Mouse (Mus musculus) limb, embryonic 14.5 days (tissue): ENCODE measurements around the gene Trappc2. TPM values are rescaled to one million over a fixed set of nuclear protein-coding genes. Genes with fewer than 3 reads are reported as not detected.

Experiments used
- ATAC-seq: fragments of 200-750 bp; cut with Nextera tagmentation; 2 replicates; pipeline ENCODE4 v1.8.0; 2017; ENCODE audit warnings: low read depth, moderate number of reproducible peaks, moderate TSS enrichment; ENCODE audit not compliant: low FRiP score
- DNase-seq: peaks from one replicate; pipeline ENCODE4 v3.0.0-alpha.2; 2015; ENCODE audit warnings: low spot score
- H3K27ac ChIP-seq: fragments of 300-500 bp; sonication (generic); replicated peaks from 2 replicates; pipeline ENCODE4 v1.5.1; 2014; ENCODE audit warnings: low read depth, mild to moderate bottlenecking, low read length, moderate library complexity, mixed read lengths
- H3K27me3 ChIP-seq: fragments of 300-500 bp; sonication (generic); 2 replicates; pipeline ENCODE4 v1.6.1; 2014; ENCODE audit warnings: low read length, mixed read lengths; ENCODE audit not compliant: control insufficient read depth, insufficient read depth
- H3K36me3 ChIP-seq: fragments of 300-500 bp; sonication (generic); 2 replicates; pipeline ENCODE4 v1.6.1; 2014; ENCODE audit warnings: mild to moderate bottlenecking, low read length, moderate library complexity, mixed read lengths; ENCODE audit not compliant: control insufficient read depth, insufficient read depth
- H3K4me1 ChIP-seq: fragments of 300-500 bp; sonication (generic); 2 replicates; pipeline ENCODE4 v1.6.1; 2014; ENCODE audit warnings: antibody characterized with exemption, low read length, mixed read lengths; ENCODE audit not compliant: control insufficient read depth, insufficient read depth
- H3K4me2 ChIP-seq: fragments of 300-500 bp; sonication (generic); replicated peaks from 2 replicates; pipeline ENCODE4 v1.6.1; 2014; ENCODE audit warnings: low read depth, mild to moderate bottlenecking, low read length, moderate library complexity; ENCODE audit not compliant: severe bottlenecking
- H3K4me3 ChIP-seq: fragments of 300-500 bp; sonication (generic); replicated peaks from 2 replicates; pipeline ENCODE4 v1.5.1; 2014; ENCODE audit warnings: low read length
- H3K9ac ChIP-seq: fragments of 300-500 bp; sonication (generic); 2 replicates; pipeline ENCODE4 v1.6.1; 2014; ENCODE audit warnings: mild to moderate bottlenecking, low read depth, low read length, moderate library complexity; ENCODE audit not compliant: severe bottlenecking
- H3K9me3 ChIP-seq: fragments of 300-500 bp; sonication (generic); 2 replicates; pipeline ENCODE4 v1.6.1; 2016; ENCODE audit warnings: low read length; ENCODE audit not compliant: control insufficient read depth
- POLR2A ChIP-seq: fragments of 200-500 bp; IDR thresholded peaks from 2 replicates; pipeline ENCODE4 v1.8.0; 2012; ENCODE audit warnings: inconsistent platforms, mild to moderate bottlenecking, moderate library complexity, borderline replicate concordance; ENCODE audit not compliant: insufficient read depth, insufficient read length; ENCODE audit errors: extremely low read depth
- WGBS: fragments of 180-500 bp; shearing (Covaris S2); extraction: QIAGEN DNeasy Blood & Tissue Kit; methylation state at CpG from one replicate; pipeline ENCODE4 v1.1.7; 2014; 5-methylcytosine and 5-hydroxymethylcytosine counted together
- polyA plus RNA-seq, 2 experiments: library from polyadenylated mRNA; depleted of rRNA in 1 of 2; stranded (reverse) in 1 of 2; unstranded in 1 of 2; fragments of >200 nt; fragmentation: Nextera tagmentation in 1 of 2; extraction: Ambion mirVana in 1 of 2; gene quantifications; 2 replicates each; pipeline versions ENCODE4 v1.2.1 to v1.2.3; 2012 to 2014

Trappc2 gene
- polyA plus RNA-seq, 2 experiments = 12.3 to 25.5 TPM

DNA sequence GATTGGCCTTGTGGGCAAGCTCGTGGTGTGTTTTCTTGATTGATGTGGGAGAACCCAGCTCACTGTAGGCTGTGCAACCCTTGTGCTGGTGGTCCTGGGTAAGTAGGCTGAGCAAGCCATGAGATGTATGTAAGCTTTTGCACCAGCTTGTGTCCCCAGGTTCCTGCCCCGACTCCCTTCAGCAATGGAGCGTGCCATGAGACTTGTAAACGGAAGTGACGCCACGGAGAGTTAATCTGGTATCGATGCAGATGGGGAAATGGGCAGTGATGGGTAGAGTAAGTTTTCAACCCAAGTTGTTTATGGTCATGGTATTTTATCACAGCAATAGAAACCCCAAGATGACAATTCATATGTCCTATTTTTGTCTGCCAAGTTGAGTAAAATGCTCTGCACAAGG is 27.9 kb downstream of the Trappc2 start:
- no peak overlapping the region for H3K4me3 ChIP-seq
- no peaks in the 10 kb centered on the region for H3K27me3 ChIP-seq
- ATAC-seq (no peak), DNase-seq (no peak)
- H3K27ac ChIP-seq = no peak overlapping the region
- no peaks in the 10 kb centered on the region for H3K9me3 ChIP-seq
- no peaks in the 10 kb centered on the region; the same call in 1 of the 2 replicates for H3K36me3 ChIP-seq
- 94% methylated on average over 7 of the region's 7 CpGs for WGBS
- no peak overlapping the region for H3K4me2 ChIP-seq
- no peak overlapping the region for H3K9ac ChIP-seq
- no peaks in the 10 kb centered on the region for H3K4me1 ChIP-seq
- TF ChIP-seq POLR2A = no peak

DNA sequence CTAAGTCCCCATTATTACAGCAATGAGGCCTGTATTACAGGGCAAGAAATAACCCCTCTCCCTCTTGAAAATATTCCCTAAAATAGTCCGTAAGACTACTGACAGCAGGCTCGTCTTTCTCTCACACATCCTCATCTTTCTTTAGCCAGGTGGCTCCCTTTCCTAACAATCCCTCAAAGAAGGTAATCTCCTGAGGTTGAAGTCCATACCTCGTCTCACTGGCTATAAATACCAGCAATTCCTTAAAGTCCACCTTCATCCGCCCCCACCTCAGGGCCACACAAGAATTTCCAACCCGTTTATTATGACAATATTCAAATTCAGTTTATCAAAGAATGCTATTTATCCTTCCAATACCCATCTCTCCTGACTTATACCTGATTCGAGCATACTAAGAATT is 32.2 kb downstream of the Trappc2 start:
- no peak overlapping the region for H3K27ac ChIP-seq
- DNase-seq (no peak), ATAC-seq (no peak)
- no peaks in the 10 kb centered on the region for H3K4me1 ChIP-seq
- H3K9ac ChIP-seq = no peak overlapping the region
- H3K9me3 ChIP-seq = no peaks in the 10 kb centered on the region
- no peak overlapping the region for H3K4me2 ChIP-seq
- peaks cover 4% of the 10 kb centered on the region for H3K36me3 ChIP-seq
- no peak for TF ChIP-seq POLR2A
- H3K4me3 ChIP-seq = no peak overlapping the region
- 78% methylated on average over 6 of the region's 6 CpGs for WGBS
- H3K27me3 ChIP-seq = no peaks in the 10 kb centered on the region

DNA sequence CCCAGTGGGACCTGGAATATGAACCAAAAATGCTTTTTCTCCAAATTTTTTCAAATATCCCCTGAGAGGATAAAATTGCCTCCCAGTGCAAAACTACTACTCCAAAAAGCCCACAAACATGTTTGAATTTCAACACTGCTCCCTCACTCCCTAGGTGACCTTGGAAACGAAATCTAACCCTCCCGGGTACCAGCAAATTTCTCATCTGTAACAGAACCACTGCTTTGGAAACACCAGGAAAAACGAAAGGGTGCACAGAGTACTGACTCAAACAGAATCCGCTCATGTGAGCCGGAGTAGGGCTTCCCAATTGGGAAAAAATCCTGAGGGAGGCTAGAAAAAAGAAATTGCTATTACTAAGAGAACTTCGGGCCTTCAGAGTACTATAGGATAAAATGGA is 37.0 kb downstream of the Trappc2 start:
- Histone ChIP-seq H3K4me1 (no peaks in the 10 kb centered on the region), H3K4me3 (peak overlapping the region; percentile 63), H3K36me3 (peaks cover 4% of the 10 kb centered on the region; the same call in 1 of the 2 replicates), H3K4me2 (peak overlapping the region; percentile 51), H3K9me3 (no peaks in the 10 kb centered on the region), H3K27me3 (no peaks in the 10 kb centered on the region), H3K27ac (peak overlapping the region; percentile 19; the same call in 1 of the 2 replicates), H3K9ac (no peak overlapping the region)
- no peak for ATAC-seq
- WGBS = 64% methylated on average over 6 of the region's 6 CpGs
- DNase-seq = no peak
- no peak for TF ChIP-seq POLR2A

DNA sequence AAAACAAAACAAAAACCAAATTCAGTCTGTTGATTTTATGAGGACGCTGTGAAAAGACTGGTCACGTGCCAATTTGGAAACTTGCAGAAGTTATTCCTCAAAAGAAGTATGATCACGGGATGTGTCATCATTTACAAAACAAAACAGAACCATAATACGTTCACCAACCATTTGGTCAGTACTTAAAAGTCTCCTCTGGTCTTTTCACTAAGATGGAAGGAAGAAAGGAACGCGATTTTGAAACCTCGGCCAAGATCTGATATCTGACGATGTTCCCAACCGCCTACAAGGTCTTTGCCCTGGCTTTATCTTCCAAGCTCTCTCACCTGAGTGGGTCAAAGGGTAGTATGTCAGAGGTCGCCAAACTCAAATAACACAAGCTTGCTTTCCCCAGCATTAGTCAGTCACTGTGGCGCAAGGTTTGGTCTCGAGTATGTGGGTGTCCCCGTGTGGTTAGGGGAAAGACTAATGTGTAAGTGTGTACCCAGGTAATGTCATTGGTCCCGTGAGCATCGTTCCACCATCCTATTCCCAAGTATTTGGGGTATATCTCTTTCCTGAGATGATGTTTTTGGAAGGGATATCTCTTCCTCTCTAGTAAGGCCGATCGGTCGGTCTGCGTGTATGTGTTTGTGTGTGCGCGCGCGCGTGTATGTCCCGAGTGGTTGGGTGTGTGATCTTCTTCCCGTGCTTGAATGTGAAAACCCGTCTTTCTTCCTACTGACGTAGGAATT is 38.4 kb downstream of the Trappc2 start:
- H3K27ac ChIP-seq = peak overlapping the region; percentile 84; the same call in 1 of the 2 replicates
- WGBS = 25% methylated on average over 28 of the region's 28 CpGs
- peak overlapping the region; percentile 51 for H3K4me2 ChIP-seq
- H3K4me3 ChIP-seq = peak overlapping the region; percentile 63
- H3K4me1 ChIP-seq = no peaks in the 10 kb centered on the region
- H3K9ac ChIP-seq = peak overlapping the region; percentile 70
- no peak for DNase-seq
- H3K36me3 ChIP-seq = peaks cover 4% of the 10 kb centered on the region; the same call in 1 of the 2 replicates
- H3K9me3 ChIP-seq = no peaks in the 10 kb centered on the region
- TF ChIP-seq POLR2A = no peak
- ATAC-seq = peak; percentile 39
- H3K27me3 ChIP-seq = no peaks in the 10 kb centered on the region

DNA sequence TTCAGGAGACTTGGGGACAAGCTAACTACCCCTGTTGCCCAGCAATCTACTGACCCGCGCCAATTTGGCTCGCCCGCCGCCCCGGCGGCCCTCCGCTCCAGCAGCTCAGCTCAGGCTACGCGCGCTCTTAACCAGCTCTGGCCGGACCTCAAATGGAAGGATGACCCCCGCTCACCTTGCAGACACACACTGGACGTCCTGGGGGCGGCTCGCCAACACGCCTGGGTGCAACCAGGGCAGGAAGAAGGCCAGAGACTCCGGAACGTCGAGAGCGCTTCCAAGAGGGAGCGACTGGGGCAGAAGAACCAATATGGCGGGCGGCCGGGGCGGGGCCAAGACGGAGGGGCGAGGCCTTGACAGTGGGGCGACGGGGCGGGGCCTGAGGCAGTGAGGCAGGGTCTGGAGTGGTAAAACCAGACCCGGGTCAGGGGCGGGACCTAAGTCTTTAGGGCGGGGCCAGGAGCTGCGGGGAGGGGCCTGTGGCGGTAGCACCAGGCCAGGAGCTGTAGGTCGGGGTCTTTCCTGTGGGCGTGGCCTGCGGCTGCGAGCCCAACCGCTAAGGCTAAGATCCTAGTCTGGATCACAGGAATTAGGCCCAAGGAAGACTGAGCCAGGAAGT is 39.1 kb downstream of the Trappc2 start, which contains the start of gene Rab9:
Rab9 (minus strand) TSS at position 503 of the 619 bp plus-strand sequence.
- Histone ChIP-seq H3K9ac (peak within 1 kb of the TSS; percentile 70), H3K4me1 (no peaks in the 10 kb centered on the region), H3K27me3 (no peaks in the 10 kb centered on the region), H3K4me3 (peak within 1 kb of the TSS; percentile 63), H3K27ac (peak within 1 kb of the TSS; percentile 84; the same call in 1 of the 2 replicates), H3K9me3 (no peaks in the 10 kb centered on the region), H3K4me2 (peak within 1 kb of the TSS; percentile 51), H3K36me3 (peaks cover 4% of the 10 kb centered on the region; the same call in 1 of the 2 replicates)
- 17% methylated on average over 26 of the region's 41 CpGs for WGBS
- peak; percentile 98 for ATAC-seq
- TF ChIP-seq POLR2A = no peak
- DNase-seq = peak; percentile 94
